In genomic region chr12:112721424-112722239, GRCm38 (mm10) we compare ENCODE assay signal across 8 mouse cellular contexts. TPM values are rescaled to one million over a fixed set of nuclear protein-coding genes. Genes with fewer than 3 reads are reported as not detected.
DNase-seq lines count a peak whose midpoint lies in the region; ATAC-seq and TF ChIP-seq lines count a peak whose summit lies in the region.

No protein-coding gene starts in this region.

- no peak for TF ChIP-seq CTCF in bone marrow, adult 2 months (IDR thresholded peaks at IDR 0.05; ENCODE audit: control insufficient read depth, insufficient read depth, low read length)

- H3K27ac ChIP-seq in bone marrow, adult 2 months (ENCODE audit: control insufficient read depth, insufficient read depth, low read depth, low read length, poor library complexity) = no peak overlapping the region
- H3K27ac ChIP-seq in forebrain, embryonic 13.5 days = no peak overlapping the region
- peak overlapping the region; percentile 94 for H3K27ac ChIP-seq in intestine, embryonic 15.5 days
- H3K27ac ChIP-seq in liver, embryonic 16.5 days (ENCODE audit: low read length) = peak overlapping the region; percentile 57
- H3K27ac ChIP-seq in neural tube, embryonic 14.5 days (ENCODE audit: low read depth, low read length) = peak overlapping the region; percentile 22

- H3K4me1 ChIP-seq in bone marrow, adult 2 months (ENCODE audit: control insufficient read depth, insufficient read depth, low read length) = no peaks in the 10 kb centered on the region
- peaks cover 38% of the 10 kb centered on the region for H3K4me1 ChIP-seq in forebrain, embryonic 13.5 days
- H3K4me1 ChIP-seq in intestine, embryonic 15.5 days (replicated peaks) = peaks cover 32% of the 10 kb centered on the region
- H3K4me1 ChIP-seq in liver, embryonic 16.5 days (ENCODE audit: control insufficient read depth, low read depth, low read length) = peaks cover 3% of the 10 kb centered on the region
- H3K4me1 ChIP-seq in neural tube, embryonic 14.5 days (ENCODE audit: control insufficient read depth, insufficient read depth, low read length) = peaks cover 14% of the 10 kb centered on the region

- H3K4me3 ChIP-seq in bone marrow, adult 2 months (replicated peaks; ENCODE audit: control insufficient read depth, low read depth, low read length) = peak overlapping the region; percentile 16
- peak overlapping the region; percentile 84 for H3K4me3 ChIP-seq in forebrain, embryonic 13.5 days
- peak overlapping the region; percentile 83 for H3K4me3 ChIP-seq in intestine, embryonic 15.5 days (replicated peaks)
- H3K4me3 ChIP-seq in liver, embryonic 16.5 days (ENCODE audit: low read depth, low read length) = peak overlapping the region; percentile 63
- peak overlapping the region; percentile 81 for H3K4me3 ChIP-seq in neural tube, embryonic 14.5 days (ENCODE audit: low read depth, low read length)

- peak overlapping the region; percentile 98 for H3K4me2 ChIP-seq in forebrain, embryonic 13.5 days
- peak overlapping the region; percentile 94 for H3K4me2 ChIP-seq in intestine, embryonic 15.5 days (replicated peaks)
- peak overlapping the region; percentile 66 for H3K4me2 ChIP-seq in liver, embryonic 16.5 days (ENCODE audit: low read depth, low read length)
- peak overlapping the region; percentile 86 for H3K4me2 ChIP-seq in neural tube, embryonic 14.5 days (ENCODE audit: low read depth, low read length)

- DNase-seq in gastrocnemius, postnatal 25 days = peak; percentile 46
- DNase-seq in gastrocnemius, adult 8-10 months (ENCODE audit: low spot score in 2 of 2) = no peak
- peak; percentile 91 for DNase-seq in yolk sac, embryonic 10.5 days (ENCODE audit: low spot score)

- TF ChIP-seq POLR2A in bone marrow, adult 2 months (IDR thresholded peaks at IDR 0.05; ENCODE audit: borderline replicate concordance, control insufficient read depth, low read depth, low read length) = no peak

- H3K9ac ChIP-seq in forebrain, embryonic 13.5 days = peak overlapping the region; percentile 89
- peak overlapping the region; percentile 83 for H3K9ac ChIP-seq in intestine, embryonic 15.5 days
- H3K9ac ChIP-seq in liver, embryonic 16.5 days (ENCODE audit: low read depth, low read length) = peak overlapping the region; percentile 53
- H3K9ac ChIP-seq in neural tube, embryonic 14.5 days (replicated peaks; ENCODE audit: low read depth, low read length) = peak overlapping the region; percentile 93

- ATAC-seq in forebrain, embryonic 13.5 days = peak; percentile 31
- ATAC-seq in intestine, embryonic 15.5 days = peak; percentile 82
- ATAC-seq in liver, embryonic 16.5 days (ENCODE audit: low read depth) = peak; percentile 78
- ATAC-seq in neural tube, embryonic 14.5 days (ENCODE audit: low read depth) = peak; percentile 50

- 21% methylated on average over 67 of the region's 69 CpGs for WGBS in bone marrow, adult 2 months
- WGBS in forebrain, embryonic 13.5 days = 2% methylated on average over 42 of the region's 69 CpGs
- WGBS in intestine, embryonic 15.5 days = 3% methylated on average over 67 of the region's 69 CpGs
- whole genome bisulfite sequencing in liver, embryonic 16.5 days (ENCODE audit: insufficient replicate concordance) = 12% methylated on average over 31 of the region's 69 CpGs
- WGBS in neural tube, embryonic 14.5 days = 2% methylated on average over 56 of the region's 69 CpGs

- peaks cover 30% of the 10 kb centered on the region for H3K27me3 ChIP-seq in forebrain, embryonic 13.5 days
- 0 out of 2 replicates have a peak, but pooled peaks cover 4% of the 10 kb centered on the region for H3K27me3 ChIP-seq in intestine, embryonic 15.5 days (replicated peaks)
- peaks cover 32% of the 10 kb centered on the region for H3K27me3 ChIP-seq in liver, embryonic 16.5 days (ENCODE audit: control insufficient read depth, insufficient read depth, low read depth, low read length)
- peaks cover 5% of the 10 kb centered on the region for H3K27me3 ChIP-seq in neural tube, embryonic 14.5 days (ENCODE audit: control insufficient read depth, insufficient read depth, low read length)

- H3K36me3 ChIP-seq in forebrain, embryonic 13.5 days (ENCODE audit: poor library complexity, severe bottlenecking) = 0 out of 2 replicates have a peak, but pooled peaks cover 2% of the 10 kb centered on the region
- H3K36me3 ChIP-seq in intestine, embryonic 15.5 days = no peaks in the 10 kb centered on the region; the same call in 1 of the 2 replicates
- no peaks in the 10 kb centered on the region for H3K36me3 ChIP-seq in liver, embryonic 16.5 days (ENCODE audit: control insufficient read depth, insufficient read depth)
- no peaks in the 10 kb centered on the region for H3K36me3 ChIP-seq in neural tube, embryonic 14.5 days (ENCODE audit: control insufficient read depth, insufficient read depth, low read length)

- no peaks in the 10 kb centered on the region for H3K9me3 ChIP-seq in forebrain, embryonic 13.5 days (replicated peaks)
- no peaks in the 10 kb centered on the region for H3K9me3 ChIP-seq in intestine, embryonic 15.5 days
- H3K9me3 ChIP-seq in liver, embryonic 16.5 days (replicated peaks; ENCODE audit: control insufficient read depth, low read length) = no peaks in the 10 kb centered on the region
- H3K9me3 ChIP-seq in neural tube, embryonic 14.5 days (ENCODE audit: control insufficient read depth, low read length) = no peaks in the 10 kb centered on the region

RNA-seq across cellular contexts. Expression of gene Cep170b, which starts 1.4 kb away (rescaled TPM):
- 1 to 10 TPM; 8.8 to 9.1 TPM for total RNA-seq in gastrocnemius, postnatal 25 days (2021)
- 10 to 100 TPM in 3 of 4 experiments, 1 to 10 TPM in 1; 9.8 to 18.4 (median 12.5) TPM for total RNA-seq in gastrocnemius, adult 8-10 months (2022)
- polyA plus RNA-seq in bone marrow, adult 2 months (2011; ENCODE audit: insufficient read depth, insufficient read length, low replicate concordance, missing spikeins) = 0.29 and 5.8 TPM in 2 replicates
- 11.0 and 13.1 TPM in 2 replicates for polyA plus RNA-seq in forebrain, embryonic 13.5 days (2015; fragmentation: Nextera tagmentation; extraction: Ambion mirVana)
- polyA plus RNA-seq in intestine, embryonic 15.5 days (2015; fragmentation: Nextera tagmentation; extraction: Ambion mirVana) = 20.1 and 22.4 TPM in 2 replicates
- 2.8 and 3.6 TPM in 2 replicates for polyA plus RNA-seq in liver, embryonic 16.5 days (2015; fragmentation: Nextera tagmentation; extraction: Ambion mirVana)
- polyA plus RNA-seq in neural tube, embryonic 14.5 days (2014; fragmentation: Nextera tagmentation; extraction: Ambion mirVana) = 33.2 and 36.1 TPM in 2 replicates

RNA-seq across cellular contexts. Expression of gene Pld4, which starts 38.8 kb away (rescaled TPM):
- total RNA-seq in gastrocnemius, postnatal 25 days (2021) = 1 to 10 TPM; 3.5 to 3.9 TPM
- 1 to 10 TPM in 3 of 4 experiments, under 1 TPM in 1; 0.48 to 2.5 (median 1.7) TPM for total RNA-seq in gastrocnemius, adult 8-10 months (2022)
- 62.4 and 128 TPM in 2 replicates for polyA plus RNA-seq in bone marrow, adult 2 months (2011; ENCODE audit: insufficient read depth, insufficient read length, low replicate concordance, missing spikeins)
- polyA plus RNA-seq in forebrain, embryonic 13.5 days (2015; fragmentation: Nextera tagmentation; extraction: Ambion mirVana) = 2.9 and 3.8 TPM in 2 replicates
- 11.6 and 12.6 TPM in 2 replicates for polyA plus RNA-seq in intestine, embryonic 15.5 days (2015; fragmentation: Nextera tagmentation; extraction: Ambion mirVana)
- polyA plus RNA-seq in liver, embryonic 16.5 days (2015; fragmentation: Nextera tagmentation; extraction: Ambion mirVana) = 19.4 and 20.3 TPM in 2 replicates
- polyA plus RNA-seq in neural tube, embryonic 14.5 days (2014; fragmentation: Nextera tagmentation; extraction: Ambion mirVana) = 4.5 and 6.9 TPM in 2 replicates

RNA-seq across cellular contexts. Expression of gene Zbtb42, which starts 43.0 kb away (rescaled TPM):
- 1 to 10 TPM; 1.2 to 1.9 TPM for total RNA-seq in gastrocnemius, postnatal 25 days (2021)
- total RNA-seq in gastrocnemius, adult 8-10 months (2022) = under 1 TPM; 0.48 to 0.90 (median 0.58) TPM
- polyA plus RNA-seq in bone marrow, adult 2 months (2011; ENCODE audit: insufficient read depth, insufficient read length, low replicate concordance, missing spikeins) = 2.6 and 5.1 TPM in 2 replicates
- polyA plus RNA-seq in forebrain, embryonic 13.5 days (2015; fragmentation: Nextera tagmentation; extraction: Ambion mirVana) = 2.1 and 2.4 TPM in 2 replicates
- 7.5 and 10.3 TPM in 2 replicates for polyA plus RNA-seq in intestine, embryonic 15.5 days (2015; fragmentation: Nextera tagmentation; extraction: Ambion mirVana)
- 0.88 and 1.5 TPM in 2 replicates for polyA plus RNA-seq in liver, embryonic 16.5 days (2015; fragmentation: Nextera tagmentation; extraction: Ambion mirVana)
- 1.3 and 3.5 TPM in 2 replicates for polyA plus RNA-seq in neural tube, embryonic 14.5 days (2014; fragmentation: Nextera tagmentation; extraction: Ambion mirVana)

RNA-seq across cellular contexts. Expression of gene Akt1, which starts 46.9 kb away (rescaled TPM):
- 10 to 100 TPM; 63.5 to 69.7 TPM for total RNA-seq in gastrocnemius, postnatal 25 days (2021)
- 10 to 100 TPM; 41.6 to 42.5 (median 42.0) TPM for total RNA-seq in gastrocnemius, adult 8-10 months (2022)
- 39.8 and 56.1 TPM in 2 replicates for polyA plus RNA-seq in bone marrow, adult 2 months (2011; ENCODE audit: insufficient read depth, insufficient read length, low replicate concordance, missing spikeins)
- polyA plus RNA-seq in forebrain, embryonic 13.5 days (2015; fragmentation: Nextera tagmentation; extraction: Ambion mirVana) = 46.4 and 50.3 TPM in 2 replicates
- polyA plus RNA-seq in intestine, embryonic 15.5 days (2015; fragmentation: Nextera tagmentation; extraction: Ambion mirVana) = 128 and 141 TPM in 2 replicates
- 8.6 and 8.9 TPM in 2 replicates for polyA plus RNA-seq in liver, embryonic 16.5 days (2015; fragmentation: Nextera tagmentation; extraction: Ambion mirVana)
- polyA plus RNA-seq in neural tube, embryonic 14.5 days (2014; fragmentation: Nextera tagmentation; extraction: Ambion mirVana) = 57.9 and 59.2 TPM in 2 replicates

Comparison
In these comparisons a context has a peak if more than half of its experiments do, and no peak if none do; other contexts are left out.
1. DNase-seq: peak in gastrocnemius, postnatal 25 days (single experiment) and yolk sac, embryonic 10.5 days (single experiment); none in gastrocnemius, adult 8-10 months (0 of 2).
2. H3K27ac ChIP-seq: peak in intestine, embryonic 15.5 days (single experiment), liver, embryonic 16.5 days (single experiment) and neural tube, embryonic 14.5 days (single experiment); none in bone marrow, adult 2 months (single experiment) and forebrain, embryonic 13.5 days (single experiment).
3. H3K4me3 ChIP-seq: peak in every context shown above with its lines; median percentile 84 in forebrain, embryonic 13.5 days; 83 in intestine, embryonic 15.5 days; 81 in neural tube, embryonic 14.5 days; 63 in liver, embryonic 16.5 days; 16 in bone marrow, adult 2 months.
4. ATAC-seq: peak in every context shown above with its lines; median percentile 82 in intestine, embryonic 15.5 days; 78 in liver, embryonic 16.5 days; 50 in neural tube, embryonic 14.5 days; 31 in forebrain, embryonic 13.5 days.
5. Peak in every context shown above with its lines, with median percentiles within 50 percentile points of each other: H3K4me2 ChIP-seq and H3K9ac ChIP-seq.